Mouse (Mus musculus) lung, adult 2 months (tissue): ENCODE results near the gene Olfr1013. TPM values are rescaled to one million over a fixed set of nuclear protein-coding genes. Genes with fewer than 3 reads are reported as not detected.

Source experiments
- DNase-seq: peaks from one replicate; pipeline ENCODE4 v3.0.0; 2022
- H3K4me1 ChIP-seq: fragments of 200-500 bp; 2 replicates; pipeline ENCODE4 v1.6.1; 2011; ENCODE audit warnings: low read length; ENCODE audit not compliant: control insufficient read depth, insufficient read depth
- H3K4me3 ChIP-seq: fragments of 200-500 bp; replicated peaks from 2 replicates; pipeline ENCODE3; 2011; ENCODE audit warnings: low read depth, mild to moderate bottlenecking, control low read depth, low read length; ENCODE audit errors: extremely low read depth
- CTCF ChIP-seq: fragments of 200-500 bp; IDR thresholded peaks from 2 replicates; pipeline ENCODE4 v1.5.1; 2011; ENCODE audit warnings: mild to moderate bottlenecking, low read length, control low read depth; ENCODE audit not compliant: insufficient read depth
- POLR2A ChIP-seq: fragments of 200-500 bp; IDR thresholded peaks from 2 replicates; pipeline ENCODE4 v1.6.1; 2011; ENCODE audit warnings: low read depth, mild to moderate bottlenecking, control low read depth, low read length, borderline replicate concordance; ENCODE audit errors: extremely low read depth
- WGBS: fragments of 180-500 bp; shearing (Covaris S2); methylation state at CpG from one replicate; pipeline ENCODE4 v1.1.7; 2018; 5-methylcytosine and 5-hydroxymethylcytosine counted together
- polyA plus RNA-seq: library from polyadenylated mRNA; depleted of rRNA; stranded (reverse); fragments of >200 nt; gene quantifications from 2 replicates; pipeline ENCODE4 v1.2.3, GENCODE M21; 2012; rRNA removed

Gene Olfr1013
- not detected in 2 replicates for polyA plus RNA-seq

DNA sequence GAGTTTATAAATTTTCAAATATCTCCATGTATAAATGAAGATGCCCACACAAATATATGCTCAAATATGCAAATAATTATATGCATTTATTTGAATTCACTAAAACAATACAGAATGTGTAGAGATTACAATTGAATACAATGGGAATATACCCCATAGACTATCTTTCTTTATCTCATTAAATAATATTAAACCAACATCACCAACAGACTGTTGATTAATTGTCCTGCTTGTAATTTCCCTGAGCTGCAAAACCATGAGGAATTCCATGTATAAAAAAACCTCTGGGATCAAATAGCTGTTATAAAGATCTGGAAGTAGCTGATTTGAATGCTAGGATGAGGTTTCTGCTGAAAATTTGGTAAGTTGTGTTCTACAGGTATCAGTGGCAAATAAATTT lies at the start of gene Olfr1013:
TSS of gene Olfr1013 (plus strand) at position 301 of the 400 bp plus-strand sequence.
- no peaks in the 10 kb centered on the region for H3K4me1 ChIP-seq
- no peak for TF ChIP-seq POLR2A
- no peak for TF ChIP-seq CTCF

DNA sequence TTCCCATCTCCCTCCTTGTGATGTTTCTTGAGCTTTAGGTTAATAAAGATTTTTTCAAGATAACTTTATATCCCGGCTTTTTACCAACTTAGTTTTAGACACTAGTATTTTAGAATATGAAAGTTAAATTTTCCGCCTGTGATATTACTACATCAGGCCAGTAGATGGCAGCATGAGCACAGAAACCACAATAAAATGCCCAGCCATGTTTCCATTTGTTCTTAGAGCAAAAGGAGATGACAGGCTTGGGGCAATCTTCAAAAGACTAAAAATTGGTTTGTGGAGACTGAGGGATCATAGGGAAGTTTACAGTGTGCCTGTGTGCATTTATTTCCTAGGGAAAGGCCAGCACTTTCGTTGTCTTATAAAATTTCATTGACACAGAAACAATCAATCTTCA lies 41.1 kb upstream of the Olfr1013 start:
- no peak for DNase-seq
- H3K4me3 ChIP-seq: no peak overlapping the region
- H3K4me1 ChIP-seq: no peaks in the 10 kb centered on the region
- TF ChIP-seq CTCF: no peak
- no peak for TF ChIP-seq POLR2A
- 6% methylated on average over 3 of the region's 3 CpGs for WGBS

More for the DNA sequence above, at the start of gene Olfr1013:
- no peak for DNase-seq
- H3K4me3 ChIP-seq: no peak within 1 kb of the TSS

DNA sequence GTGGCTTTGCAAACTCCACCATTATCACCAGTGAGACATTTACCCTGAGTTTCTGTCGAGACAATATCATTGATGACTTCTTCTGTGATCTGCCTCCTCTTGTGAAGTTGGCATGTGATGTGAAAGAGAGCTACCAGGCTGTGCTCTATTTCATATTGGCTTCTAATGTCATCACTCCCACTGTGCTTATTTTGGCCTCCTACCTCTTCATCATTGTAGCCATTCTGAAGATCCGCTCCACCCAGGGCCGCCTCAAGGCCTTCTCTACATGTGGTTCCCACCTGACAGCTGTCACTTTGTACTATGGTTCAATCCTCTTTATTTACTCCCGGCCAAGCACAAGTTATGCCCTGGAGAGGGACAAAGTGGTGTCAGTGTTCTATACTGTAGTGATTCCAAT lies 13.1 kb upstream of the Olfr1013 start:
- 80% methylated on average over 4 of the region's 4 CpGs for WGBS
- no peak for TF ChIP-seq POLR2A
- no peak for TF ChIP-seq CTCF
- no peak overlapping the region for H3K4me3 ChIP-seq
- H3K4me1 ChIP-seq: no peaks in the 10 kb centered on the region
- no peak for DNase-seq

DNA sequence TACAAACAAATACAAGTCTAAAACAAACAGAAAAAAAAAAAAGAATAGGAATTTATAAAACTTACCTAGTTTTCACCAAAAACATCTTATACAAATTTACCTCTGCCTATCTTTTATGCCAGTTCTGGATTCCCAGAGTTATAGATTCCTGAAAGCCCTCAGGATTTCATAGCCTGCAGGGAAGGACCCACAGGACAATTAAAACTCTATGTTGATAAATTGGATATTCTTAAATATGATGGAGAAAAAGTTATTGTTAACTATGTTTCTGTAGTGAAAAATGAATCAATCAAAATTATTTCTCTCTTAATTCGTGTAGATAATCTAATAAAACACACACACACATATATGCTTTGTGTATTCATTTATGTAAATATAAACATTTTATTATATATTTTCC lies 4.2 kb upstream of the Olfr1013 start, which contains the start of gene Olfr1012:
TSS of gene Olfr1012 (minus strand) at position 101 of the 400 bp plus-strand sequence.
- no peaks in the 10 kb centered on the region for H3K4me1 ChIP-seq
- 63% methylated on average over 1 of the region's 1 CpGs for whole genome bisulfite sequencing
- no peak for DNase-seq
- no peak for TF ChIP-seq POLR2A
- no peak for TF ChIP-seq CTCF
- no peak within 1 kb of the TSS for H3K4me3 ChIP-seq

DNA sequence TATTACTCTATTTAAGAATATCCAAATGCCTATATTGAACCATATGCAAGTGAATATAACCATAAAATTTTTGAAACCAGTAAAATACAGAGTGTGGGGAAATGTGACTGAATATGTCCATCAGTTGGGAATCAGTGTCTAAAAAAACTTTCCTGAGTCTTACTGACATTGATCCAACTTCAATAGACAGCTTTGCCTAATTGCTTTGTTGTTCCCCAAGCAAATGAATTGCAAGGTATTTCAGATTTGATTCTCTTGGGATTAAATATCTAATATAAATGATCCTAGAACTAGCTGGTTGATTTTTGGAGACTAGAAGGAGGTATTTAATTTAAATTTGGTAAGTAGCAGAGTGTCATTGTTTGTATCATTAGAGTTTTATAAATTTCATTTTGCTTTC lies 5.5 kb downstream of the Olfr1013 start, which contains the start of gene Olfr1014:
TSS of gene Olfr1014 (plus strand) at position 301 of the 400 bp plus-strand sequence.
- DNase-seq: no peak
- no peak within 1 kb of the TSS for H3K4me3 ChIP-seq
- no peak for TF ChIP-seq CTCF
- no peak for TF ChIP-seq POLR2A
- H3K4me1 ChIP-seq: no peaks in the 10 kb centered on the region

DNA sequence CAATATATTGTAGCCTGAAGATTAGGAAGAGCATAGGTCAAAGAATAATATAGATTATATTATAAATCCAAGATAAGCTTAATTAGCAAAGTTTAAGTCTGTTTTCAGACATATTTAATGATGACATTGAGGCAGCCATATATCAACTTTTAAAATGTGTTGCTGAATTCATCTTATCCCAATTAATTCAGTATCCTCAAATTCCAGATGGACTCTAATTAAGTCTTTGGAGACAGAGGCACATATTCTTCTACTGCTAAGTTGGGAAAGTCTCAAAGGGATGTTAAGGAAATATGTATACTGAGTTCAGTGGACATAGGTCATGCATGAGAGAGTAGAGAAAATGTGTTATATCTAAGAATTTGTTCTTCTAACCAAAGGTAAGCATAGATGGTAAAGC lies 14.8 kb downstream of the Olfr1013 start, which contains the start of gene Olfr1015:
TSS of gene Olfr1015 (plus strand) at position 301 of the 400 bp plus-strand sequence.
- Histone ChIP-seq H3K4me3 (no peak within 1 kb of the TSS), H3K4me1 (no peaks in the 10 kb centered on the region)
- no peak for DNase-seq
- TF ChIP-seq CTCF (no peak), POLR2A (no peak)

DNA sequence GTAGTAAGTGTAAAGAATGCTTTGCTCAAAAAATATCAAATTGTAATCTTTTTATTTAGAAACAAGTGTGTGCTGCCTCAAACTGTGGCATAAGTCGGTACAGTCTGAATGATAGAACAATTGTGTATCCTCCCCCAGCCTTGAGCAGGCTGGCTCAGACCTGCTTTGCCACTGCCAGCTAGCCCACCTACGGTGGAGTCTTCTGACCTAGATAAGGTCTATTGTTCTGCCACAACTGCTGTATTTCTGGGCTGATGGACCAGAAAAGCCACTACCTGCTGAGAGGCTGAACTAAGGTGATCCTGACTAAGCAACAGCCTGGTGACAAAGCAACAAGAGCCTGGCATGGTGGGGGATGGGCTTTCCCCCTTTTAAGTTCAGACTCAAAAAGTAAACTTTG lies 25.4 kb downstream of the Olfr1013 start:
- WGBS: 56% methylated on average over 2 of the region's 2 CpGs
- Histone ChIP-seq H3K4me1 (no peaks in the 10 kb centered on the region), H3K4me3 (no peak overlapping the region)
- TF ChIP-seq POLR2A (no peak), CTCF (no peak)
- no peak for DNase-seq

DNA sequence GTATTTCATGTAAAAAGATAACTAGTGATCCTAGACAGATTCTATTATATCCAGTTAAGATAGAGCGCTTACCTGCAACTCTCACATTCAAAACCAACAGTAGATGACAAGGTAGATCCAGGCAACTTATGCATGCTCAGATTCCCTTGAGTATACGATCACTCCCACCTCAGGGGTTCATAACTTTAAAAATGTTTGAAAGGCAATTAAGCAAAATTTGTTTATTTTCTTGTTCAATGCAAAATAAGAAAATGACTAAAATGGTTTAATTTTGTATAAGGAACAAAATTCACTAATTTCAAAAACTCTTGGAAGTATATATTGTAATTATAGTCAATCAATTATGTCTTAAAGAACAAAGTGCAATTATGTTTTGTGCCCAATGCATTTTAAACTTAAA lies 35.5 kb downstream of the Olfr1013 start, which contains the start of gene Olfr1016:
TSS of gene Olfr1016 (minus strand) at position 101 of the 400 bp plus-strand sequence.
- Histone ChIP-seq H3K4me3 (no peak within 1 kb of the TSS), H3K4me1 (no peaks in the 10 kb centered on the region)
- WGBS: 88% methylated on average over 2 of the region's 2 CpGs
- no peak for DNase-seq
- TF ChIP-seq POLR2A: no peak
- no peak for TF ChIP-seq CTCF

DNA sequence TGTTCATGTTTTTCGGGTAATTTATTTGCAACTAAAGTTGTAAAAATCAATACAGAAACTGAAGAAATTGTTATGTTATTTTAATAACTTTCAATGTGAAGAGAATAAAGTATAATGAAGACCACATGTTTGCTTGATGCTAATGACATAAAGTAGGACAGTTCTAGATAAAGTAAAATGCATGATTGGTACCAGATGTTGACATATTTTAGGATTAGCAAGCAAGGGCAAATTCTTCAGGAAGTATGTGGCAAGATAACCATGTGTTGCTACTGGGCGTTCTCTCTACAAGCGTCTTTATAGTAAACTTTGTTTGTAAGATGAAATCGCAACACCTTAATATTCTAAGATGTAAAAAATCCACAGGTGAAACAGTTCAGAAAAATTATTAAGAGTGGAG lies 37.6 kb downstream of the Olfr1013 start:
- H3K4me3 ChIP-seq: no peak overlapping the region
- 73% methylated on average over 4 of the region's 4 CpGs for WGBS
- no peak for TF ChIP-seq POLR2A
- TF ChIP-seq CTCF: no peak
- H3K4me1 ChIP-seq: no peaks in the 10 kb centered on the region
- DNase-seq: no peak

DNA sequence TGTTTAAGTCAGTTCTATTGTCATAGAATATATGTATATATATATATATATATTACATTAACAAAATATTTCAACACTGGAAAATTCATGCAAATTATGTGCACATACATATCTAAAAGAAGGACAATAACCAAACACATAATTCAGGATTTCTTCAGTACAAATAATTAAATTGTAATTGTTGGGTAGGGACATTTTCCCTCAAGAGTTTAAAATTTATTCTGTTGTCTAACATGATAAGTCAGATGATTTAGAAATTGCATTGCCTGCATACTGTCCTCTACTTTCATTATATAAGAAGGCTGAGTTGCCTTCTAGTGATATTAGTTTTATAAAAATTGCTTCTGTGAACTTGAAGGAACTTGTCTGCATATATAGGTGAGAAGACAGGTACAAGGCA lies 51.3 kb downstream of the Olfr1013 start, which contains the start of gene Olfr1018:
TSS of gene Olfr1018 (plus strand) at position 301 of the 400 bp plus-strand sequence.
- no peak for DNase-seq
- no peaks in the 10 kb centered on the region for H3K4me1 ChIP-seq
- no peak within 1 kb of the TSS for H3K4me3 ChIP-seq
- TF ChIP-seq POLR2A (no peak), CTCF (no peak)

Other genes starting within 250 kb of the Olfr1013 start
- gene 4833423E24Rik, start 248.1 kb upstream of the Olfr1013 start, polyA plus RNA-seq: 0.06 and 5.1 TPM in 2 replicates
- gene Olfr996, start 187.9 kb upstream of the Olfr1013 start, polyA plus RNA-seq: not detected in 2 replicates
- gene Olfr998, start 178.2 kb upstream of the Olfr1013 start, polyA plus RNA-seq: not detected in 2 replicates
- not detected in 2 replicates for gene Olfr1000, start 155.2 kb upstream of the Olfr1013 start, polyA plus RNA-seq
- not detected in 2 replicates for gene Olfr1002, start 116.4 kb upstream of the Olfr1013 start, polyA plus RNA-seq
- gene Olfr154, start 102.6 kb upstream of the Olfr1013 start, polyA plus RNA-seq: not detected in 2 replicates
- not detected in 2 replicates for gene Olfr1006, start 88.3 kb upstream of the Olfr1013 start, polyA plus RNA-seq
- not detected in 2 replicates for gene Olfr1008, start 77.7 kb upstream of the Olfr1013 start, polyA plus RNA-seq
- gene Olfr1009, start 51.7 kb upstream of the Olfr1013 start, polyA plus RNA-seq: not detected in 2 replicates
- not detected in 2 replicates for gene Olfr1012, start 4.3 kb upstream of the Olfr1013 start, polyA plus RNA-seq
- gene Olfr1014, start 5.6 kb downstream of the Olfr1013 start, polyA plus RNA-seq: not detected in 2 replicates
- gene Olfr1015, start 14.9 kb downstream of the Olfr1013 start, polyA plus RNA-seq: not detected in 2 replicates
- gene Olfr1016, start 35.4 kb downstream of the Olfr1013 start, polyA plus RNA-seq: not detected in 2 replicates
- not detected in 2 replicates for gene Olfr1018, start 51.4 kb downstream of the Olfr1013 start, polyA plus RNA-seq
- not detected in 2 replicates for gene Olfr1019, start 78.4 kb downstream of the Olfr1013 start, polyA plus RNA-seq
- not detected in 2 replicates for gene Olfr1020, start 79.9 kb downstream of the Olfr1013 start, polyA plus RNA-seq
- not detected in 2 replicates for gene Olfr1022, start 101.5 kb downstream of the Olfr1013 start, polyA plus RNA-seq
- gene Olfr1023, start 118.5 kb downstream of the Olfr1013 start, polyA plus RNA-seq: not detected in 2 replicates
- not detected in 2 replicates for gene Olfr1024, start 138.0 kb downstream of the Olfr1013 start, polyA plus RNA-seq
- gene Olfr1025-ps1, start 148.1 kb downstream of the Olfr1013 start, polyA plus RNA-seq: not detected in 2 replicates
- gene Olfr1026, start 154.5 kb downstream of the Olfr1013 start, polyA plus RNA-seq: not detected in 2 replicates
- gene Olfr1028, start 183.3 kb downstream of the Olfr1013 start, polyA plus RNA-seq: not detected in 2 replicates
- not detected in 2 replicates for gene Olfr1029, start 206.8 kb downstream of the Olfr1013 start, polyA plus RNA-seq
- not detected in 2 replicates for gene Olfr1030, start 212.2 kb downstream of the Olfr1013 start, polyA plus RNA-seq
- not detected in 2 replicates for gene Olfr1031, start 223.2 kb downstream of the Olfr1013 start, polyA plus RNA-seq
- not detected in 2 replicates for gene Olfr1032, start 238.4 kb downstream of the Olfr1013 start, polyA plus RNA-seq